Mouse (Mus musculus) cerebellum, postnatal 25 days (tissue): ENCODE data around the gene Myh7.
"Not testable (repeated sequence)": the region's sequence is repeated elsewhere in the genome, so short reads cannot be mapped to it uniquely, and the experiment has no call there.

ENCODE experiments used
- DNase-seq, 2 experiments: peaks; one replicate each; pipeline ENCODE4 v3.0.0; 2021; ENCODE audit warnings: mixed read lengths in 2 of 2

Myh7 gene

GRCm38 (mm10) chr14:55003878-55004855 lies 9.7 kb upstream of the Myh7 start:
- DNase-seq: peak; percentile 27 to 41

GRCm38 (mm10) chr14:55002687-55003120 lies 8.3 kb upstream of the Myh7 start:
- no peak for DNase-seq

- DNase-seq: no peak
Measured at GRCm38 (mm10) chr14:55001938-55002686, 7.7 kb upstream of the Myh7 start.

GRCm38 (mm10) chr14:55001446-55001845 lies 7.0 kb upstream of the Myh7 start:
- DNase-seq: no peak

- no peak for DNase-seq
Measured at GRCm38 (mm10) chr14:55000814-55001213, 6.4 kb upstream of the Myh7 start.

- DNase-seq: not testable (repeated sequence)
Measured at GRCm38 (mm10) chr14:54999868-55000267, 5.4 kb upstream of the Myh7 start.

GRCm38 (mm10) chr14:54998680-54999079 lies 4.3 kb upstream of the Myh7 start:
- no peak for DNase-seq

GRCm38 (mm10) chr14:54997297-54997696 lies 2.9 kb upstream of the Myh7 start:
- no peak for DNase-seq

GRCm38 (mm10) chr14:54996793-54997192 lies 2.4 kb upstream of the Myh7 start:
- no peak for DNase-seq

GRCm38 (mm10) chr14:54995457-54996138 lies 1.2 kb upstream of the Myh7 start:
- DNase-seq: no peak

GRCm38 (mm10) chr14:54994869-54995186 lies 402 bp upstream of the Myh7 start:
- DNase-seq: no peak

- DNase-seq: no peak
Measured at GRCm38 (mm10) chr14:54993636-54994035, 790 bp downstream of the Myh7 start.

- DNase-seq: no peak
Measured at GRCm38 (mm10) chr14:54992196-54992595, 2.2 kb downstream of the Myh7 start.

- DNase-seq: no peak
Measured at GRCm38 (mm10) chr14:54989886-54990441, 4.5 kb downstream of the Myh7 start.

GRCm38 (mm10) chr14:54988882-54989281 lies 5.5 kb downstream of the Myh7 start:
- no peak for DNase-seq

GRCm38 (mm10) chr14:54988350-54988874 lies 6.0 kb downstream of the Myh7 start:
- DNase-seq: not testable (repeated sequence)

- no peak for DNase-seq
Measured at GRCm38 (mm10) chr14:54981934-54982333, 12.5 kb downstream of the Myh7 start.

- DNase-seq: no peak
Measured at GRCm38 (mm10) chr14:54978664-54979063, 15.8 kb downstream of the Myh7 start.

GRCm38 (mm10) chr14:54976633-54977032 lies 17.8 kb downstream of the Myh7 start, which contains the start of gene Gm17428:
Gene Gm17428 (plus strand): TSS chr14:54976933.
- no peak for DNase-seq

GRCm38 (mm10) chr14:54974068-54974791 lies 20.2 kb downstream of the Myh7 start:
- no peak for DNase-seq

- DNase-seq: not testable (repeated sequence)
Measured at GRCm38 (mm10) chr14:54972786-54973185, 21.6 kb downstream of the Myh7 start.

GRCm38 (mm10) chr14:54968344-54968743 lies 26.1 kb downstream of the Myh7 start:
- DNase-seq: no peak
